Mouse (Mus musculus) lung, postnatal 0 days (tissue): ENCODE data around the gene Dvl2. TPM values are rescaled to one million over a fixed set of nuclear protein-coding genes. Genes with fewer than 3 reads are reported as not detected.
A peak's percentile ranks its signal among the peaks of the same experiment; 100 is the strongest.

Source experiments
- ATAC-seq: fragments of 200-750 bp; cut with Nextera tagmentation; 2 replicates; pipeline ENCODE4 v1.8.0; 2017; ENCODE audit warnings: moderate library complexity
- DNase-seq: peaks from one replicate; pipeline ENCODE4 v3.0.0-alpha.2; 2016; ENCODE audit warnings: low spot score
- H3K27ac ChIP-seq: fragments of 300-500 bp; sonication (generic); 2 replicates; pipeline ENCODE4 v1.5.1; 2014; ENCODE audit warnings: antibody characterized with exemption, mild to moderate bottlenecking, low read length, mixed read lengths
- H3K27me3 ChIP-seq: fragments of 300-500 bp; sonication (generic); replicated peaks from 2 replicates; pipeline ENCODE4 v1.6.1; 2014; ENCODE audit warnings: low read length, mixed read lengths; ENCODE audit not compliant: insufficient read depth
- H3K36me3 ChIP-seq: fragments of 300-500 bp; sonication (generic); 2 replicates; pipeline ENCODE4 v1.6.1; 2014; ENCODE audit warnings: low read length, mixed read lengths; ENCODE audit not compliant: insufficient read depth
- H3K4me1 ChIP-seq: fragments of 300-500 bp; sonication (generic); 2 replicates; pipeline ENCODE4 v1.6.1; 2014; ENCODE audit warnings: antibody characterized with exemption, low read depth, low read length, mixed read lengths; ENCODE audit not compliant: insufficient read depth
- H3K4me2 ChIP-seq: fragments of 300-500 bp; sonication (generic); replicated peaks from 2 replicates; pipeline ENCODE4 v1.6.1; 2014; ENCODE audit warnings: low read depth, mild to moderate bottlenecking, low read length, moderate library complexity, mixed read lengths
- H3K4me3 ChIP-seq: fragments of 300-500 bp; sonication (generic); 2 replicates; pipeline ENCODE4 v1.5.1; 2014; ENCODE audit warnings: low read depth, low read length
- H3K9ac ChIP-seq: fragments of 300-500 bp; sonication (generic); replicated peaks from 2 replicates; pipeline ENCODE4 v1.6.1; 2014; ENCODE audit warnings: low read depth, mild to moderate bottlenecking
- H3K9me3 ChIP-seq: fragments of 300-500 bp; sonication (generic); 2 replicates; pipeline ENCODE4 v1.6.1; 2016; ENCODE audit warnings: low read length, mixed read lengths
- CTCF ChIP-seq: IDR thresholded peaks from 2 replicates; pipeline ENCODE4 v1.5.1; 2016; ENCODE audit warnings: antibody characterized with exemption, mild to moderate bottlenecking
- EP300 ChIP-seq: IDR thresholded peaks from 2 replicates; pipeline ENCODE4 v1.6.1; 2016; ENCODE audit warnings: antibody characterized with exemption, mild to moderate bottlenecking, control low read depth
- WGBS: fragments of 180-500 bp; shearing (Covaris S2); extraction: QIAGEN DNeasy Blood & Tissue Kit; methylation state at CpG from one replicate; pipeline ENCODE4 v1.1.7; 2014; 5-methylcytosine and 5-hydroxymethylcytosine counted together
- polyA plus RNA-seq: library from polyadenylated mRNA; unstranded; fragments of >200 nt; fragmentation: Nextera tagmentation; extraction: Ambion mirVana; gene quantifications from 2 replicates; pipeline ENCODE4 v1.2.1, GENCODE M21; 2015

The Dvl2 gene
- polyA plus RNA-seq, 1 experiment from 2014 or later: 14.6 TPM

- 4% methylated on average over 16 of the region's 16 CpGs for WGBS
- H3K4me2 ChIP-seq: peak overlapping the region; percentile 94
- no peak for TF ChIP-seq CTCF
- H3K9me3 ChIP-seq: no peaks in the 10 kb centered on the region
- H3K9ac ChIP-seq: peak overlapping the region; percentile 90
- H3K36me3 ChIP-seq: peaks cover 17% of the 10 kb centered on the region; the same call in 1 of the 2 replicates
- DNase-seq (no peak), ATAC-seq (no peak)
- peak overlapping the region; percentile 93 for H3K4me3 ChIP-seq
- no peaks in the 10 kb centered on the region for H3K27me3 ChIP-seq
- peak overlapping the region; percentile 97 for H3K27ac ChIP-seq
- peaks cover 22% of the 10 kb centered on the region; the same call in 1 of the 2 replicates for H3K4me1 ChIP-seq
These were observed 20.6 kb upstream of the Dvl2 start for GRCm38 (mm10) chr11:69979827-69980195.

- peaks cover 22% of the 10 kb centered on the region; the same call in 1 of the 2 replicates for H3K4me1 ChIP-seq
- H3K27me3 ChIP-seq: no peaks in the 10 kb centered on the region
- no peaks in the 10 kb centered on the region for H3K9me3 ChIP-seq
- ATAC-seq: peak; percentile 96
- H3K27ac ChIP-seq: peak overlapping the region; percentile 97
- peak overlapping the region; percentile 94 for H3K4me2 ChIP-seq
- H3K36me3 ChIP-seq: peaks cover 19% of the 10 kb centered on the region; the same call in 1 of the 2 replicates
- peak overlapping the region; percentile 93 for H3K4me3 ChIP-seq
- peak; percentile 100 for DNase-seq
- TF ChIP-seq EP300 (peak; percentile 62), CTCF (no peak)
- under 1% methylated on average over 35 of the region's 60 CpGs for WGBS
- peak overlapping the region; percentile 90 for H3K9ac ChIP-seq
These were observed 19.9 kb upstream of the Dvl2 start for GRCm38 (mm10) chr11:69980196-69981140.

- H3K27me3 ChIP-seq: no peaks in the 10 kb centered on the region
- no peaks in the 10 kb centered on the region for H3K9me3 ChIP-seq
- DNase-seq (no peak), ATAC-seq (no peak)
- H3K36me3 ChIP-seq: peaks cover 18% of the 10 kb centered on the region; the same call in 1 of the 2 replicates
- under 1% methylated on average over 26 of the region's 43 CpGs for WGBS
- H3K27ac ChIP-seq: peak within 1 kb of the TSS; percentile 97
- TF ChIP-seq EP300: no peak
- no peak for TF ChIP-seq CTCF
- H3K9ac ChIP-seq: peak within 1 kb of the TSS; percentile 90
- peaks cover 22% of the 10 kb centered on the region; the same call in 1 of the 2 replicates for H3K4me1 ChIP-seq
- H3K4me2 ChIP-seq: peak within 1 kb of the TSS; percentile 94
- H3K4me3 ChIP-seq: peak within 1 kb of the TSS; percentile 93
These were observed 19.1 kb upstream of the Dvl2 start, which contains the start of gene Ctdnep1 for GRCm38 (mm10) chr11:69981141-69981762. Ctdnep1 (plus strand) TSS chr11:69981156.

GRCm38 (mm10) chr11:69982225-69982624 lies 18.2 kb upstream of the Dvl2 start, which contains the start of gene Elp5:
Elp5 (minus strand) TSS chr11:69982517.
- no peak for ATAC-seq
- Histone ChIP-seq H3K9ac (peak within 1 kb of the TSS; percentile 90), H3K4me1 (peaks cover 22% of the 10 kb centered on the region; the same call in 1 of the 2 replicates), H3K27ac (peak within 1 kb of the TSS; percentile 97), H3K27me3 (no peaks in the 10 kb centered on the region), H3K4me3 (peak within 1 kb of the TSS; percentile 93), H3K4me2 (peak within 1 kb of the TSS; percentile 94), H3K36me3 (peaks cover 16% of the 10 kb centered on the region; the same call in 1 of the 2 replicates), H3K9me3 (no peaks in the 10 kb centered on the region)
- WGBS: 33% methylated on average over 8 of the region's 8 CpGs
- no peak for DNase-seq
- no peak for TF ChIP-seq EP300
- TF ChIP-seq CTCF: no peak

GRCm38 (mm10) chr11:69982877-69983276 lies 17.5 kb upstream of the Dvl2 start:
- no peak for ATAC-seq
- Histone ChIP-seq H3K27ac (peak overlapping the region; percentile 21; the same call in 1 of the 2 replicates), H3K27me3 (no peaks in the 10 kb centered on the region), H3K4me2 (peak overlapping the region; percentile 94), H3K36me3 (peaks cover 13% of the 10 kb centered on the region; the same call in 1 of the 2 replicates), H3K9ac (no peak overlapping the region), H3K4me3 (no peak overlapping the region), H3K9me3 (no peaks in the 10 kb centered on the region), H3K4me1 (peaks cover 22% of the 10 kb centered on the region; the same call in 1 of the 2 replicates)
- 20% methylated on average over 5 of the region's 5 CpGs for WGBS
- no peak for TF ChIP-seq EP300
- TF ChIP-seq CTCF: no peak
- no peak for DNase-seq

GRCm38 (mm10) chr11:69983377-69983776 lies 17.0 kb upstream of the Dvl2 start:
- DNase-seq: no peak
- Histone ChIP-seq H3K9me3 (no peaks in the 10 kb centered on the region), H3K4me1 (peaks cover 22% of the 10 kb centered on the region; the same call in 1 of the 2 replicates), H3K4me3 (no peak overlapping the region), H3K9ac (no peak overlapping the region), H3K4me2 (peak overlapping the region; percentile 94; the same call in 1 of the 2 replicates), H3K36me3 (peaks cover 13% of the 10 kb centered on the region; the same call in 1 of the 2 replicates), H3K27ac (peak overlapping the region; percentile 21; the same call in 1 of the 2 replicates), H3K27me3 (no peaks in the 10 kb centered on the region)
- ATAC-seq: no peak
- TF ChIP-seq CTCF (no peak), EP300 (no peak)
- WGBS: 69% methylated on average over 4 of the region's 4 CpGs
